Mouse (Mus musculus): ENCODE measurements at regions not wholly inside any gene's neighbourhood (a gene's known extent, or its start where the extent isn't known, plus 50 kb on each side); places are given as distances from the start of the nearest gene placed in this dataset.

DNA sequence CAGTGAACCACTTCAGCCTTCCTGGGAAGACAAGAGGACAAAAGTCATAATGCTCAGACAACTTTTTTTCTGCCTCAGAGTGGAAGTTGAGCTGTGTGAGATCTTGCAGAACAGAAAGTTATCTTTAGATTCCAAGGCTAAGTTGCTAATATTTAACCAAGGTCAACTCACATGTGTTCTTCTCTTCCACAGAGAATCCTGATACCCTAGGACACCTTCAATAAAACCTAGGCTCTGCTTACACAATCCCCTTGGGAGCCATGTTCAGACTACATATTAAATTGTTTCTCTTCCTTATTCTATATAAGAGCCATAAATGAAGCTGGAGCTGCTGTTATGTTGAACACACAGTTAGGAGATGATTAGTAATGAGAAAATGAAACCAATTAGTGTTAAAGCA lies 280.2 kb upstream of the Gpr149 start:
- TF ChIP-seq CTCF (IDR thresholded peaks at IDR 0.05; ENCODE audit: low read depth) (no peak), EP300 (IDR thresholded peaks at IDR 0.05; ENCODE audit: low read depth) (no peak)
